32 mouse cellular contexts compared by ENCODE assay signal in genomic region chr1:92982931-92983605, GRCm38 (mm10). TPM values are rescaled to one million over a fixed set of nuclear protein-coding genes. Genes with fewer than 3 reads are reported as not detected.
A peak's percentile ranks its signal among the peaks of the same experiment; 100 is the strongest.
DNase-seq lines count a peak whose midpoint lies in the region; TF ChIP-seq lines count a peak whose summit lies in the region.
"Had no signal": no experiment of that assay in that cellular context is flagged by ENCODE, and none has a peak within 500 bp of the region (broad histone marks: within the 10 kb centered on the region; RNA-seq: fewer than 3 reads in every experiment).

No protein-coding gene starts in this region.

- no peak overlapping the region for H3K4me3 ChIP-seq in cerebellum, adult 2 months (replicated peaks; ENCODE audit: insufficient read depth, low read depth, low read length)
- H3K4me3 ChIP-seq: embryonic facial prominence, embryonic 10.5 days; embryonic facial prominence, embryonic 13.5 days; erythroblast, embryonic 14.5 days; forebrain, embryonic 12.5 days; forebrain, embryonic 15.5 days; heart, adult 2 months; heart, embryonic 10.5 days; heart, embryonic 13.5 days; hindbrain, embryonic 12.5 days; hindbrain, embryonic 15.5 days had no signal

- TF ChIP-seq CTCF in cerebellum, adult 2 months (IDR thresholded peaks at IDR 0.05; ENCODE audit: borderline replicate concordance, insufficient read depth, low read depth, low read length): no peak

- H3K27me3 ChIP-seq in cerebellum, adult 2 months (ENCODE audit: control insufficient read depth, insufficient read depth, low read length): no peaks in the 10 kb centered on the region
- H3K27me3 ChIP-seq: CH12.LX; forebrain, embryonic 12.5 days; forebrain, embryonic 15.5 days; hindbrain, embryonic 12.5 days; hindbrain, embryonic 15.5 days had no signal

- intact Hi-C loops in heart, postnatal 10 days (cut with DNase I): no loop called here

- DNase-seq in cerebellum, adult 2 months: peak; percentile 21 to 53
- DNase-seq in cerebellum, postnatal 4 days (ENCODE audit: low spot score in 2 of 2): no peak
- DNase-seq in cerebellum, postnatal 14 days: peak; percentile 44 to 59
- no peak for DNase-seq in cerebellum, adult 18-20 months
- DNase-seq in heart, adult 11 months: peak; percentile 87
- no peak for DNase-seq in heart, postnatal 10 days
- DNase-seq: adrenal gland, postnatal 14 days; B cell, adult 2 months; embryo, embryonic 11 days; gastrocnemius, postnatal 25 days; kidney, adult 2 months had no signal

- H3K27ac ChIP-seq in cerebellum, adult 2 months (ENCODE audit: insufficient read depth, low read length): no peak overlapping the region
- H3K27ac ChIP-seq: embryonic facial prominence, embryonic 10.5 days; embryonic facial prominence, embryonic 13.5 days; forebrain, embryonic 12.5 days; forebrain, embryonic 15.5 days; heart, adult 2 months; heart, embryonic 10.5 days; heart, embryonic 13.5 days; hindbrain, embryonic 12.5 days; hindbrain, embryonic 15.5 days had no signal

- H3K4me1 ChIP-seq in cerebellum, adult 2 months (ENCODE audit: control insufficient read depth, insufficient read depth, low read length): peaks cover 15% of the 10 kb centered on the region
- H3K4me1 ChIP-seq: hindbrain, embryonic 15.5 days had no signal

- TF ChIP-seq POLR2A in cerebellum, adult 2 months (IDR thresholded peaks at IDR 0.05; ENCODE audit: borderline replicate concordance, insufficient read depth, low read length): no peak

- 63% methylated on average over 17 of the region's 17 CpGs for WGBS in cerebellum, adult 2 months

RNA-seq across cellular contexts. Expression of gene Aqp12, which starts 23.1 kb away (rescaled TPM):
- not detected in 2 replicates for polyA plus RNA-seq in cerebellum, adult 2 months (2012; rRNA removed)
- total RNA-seq in heart, postnatal 10 days (2021): not detected
- total RNA-seq: adrenal gland, postnatal 14 days; CH12.LX; G1E; gastrocnemius, adult 8-10 months; gastrocnemius, postnatal 25 days; heart, adult 2 months; heart, postnatal 25 days; hematopoietic stem cell, adult 5-6 weeks had no signal
- polyA plus RNA-seq: brain, embryonic 14.5 days; cortical plate, adult 2 months; embryonic facial prominence, embryonic 10.5 days; embryonic facial prominence, embryonic 13.5 days; erythroblast, embryonic 14.5 days; forebrain, embryonic 12.5 days; forebrain, embryonic 15.5 days; G1E; gonadal fat pad, adult 2 months; heart, adult 2 months; heart, embryonic 10.5 days; heart, embryonic 13.5 days; heart, embryonic 16.5 days; hindbrain, embryonic 12.5 days; hindbrain, embryonic 15.5 days; kidney, adult 2 months; kidney, embryonic 14.5 days; Patski had no signal

RNA-seq across cellular contexts. Expression of gene Gpr35, which starts 32.4 kb away (rescaled TPM):
- 0.21 and 0.36 TPM in 2 replicates for polyA plus RNA-seq in cerebellum, adult 2 months (2012; rRNA removed)
- under 1 TPM; 0.29 to 0.45 TPM for total RNA-seq in heart, postnatal 10 days (2021)
- polyA plus RNA-seq: Patski had no signal

RNA-seq across cellular contexts. Expression of gene Capn10, which starts 48.9 kb away (rescaled TPM):
- 44.5 and 45.5 TPM in 2 replicates for polyA plus RNA-seq in cerebellum, adult 2 months (2012; rRNA removed)
- total RNA-seq in heart, postnatal 10 days (2021): 10 to 100 TPM in 1 of 2 experiments, 1 to 10 TPM in 1; 9.9 to 10.9 TPM

Comparison
In these comparisons a context has a peak if more than half of its experiments do, and no peak if none do; other contexts are left out.
1. DNase-seq: peak in cerebellum, adult 2 months (2 of 2), cerebellum, postnatal 14 days (2 of 2) and heart, adult 11 months (single experiment); none in cerebellum, postnatal 4 days (0 of 2), cerebellum, adult 18-20 months (0 of 2) and heart, postnatal 10 days (0 of 2).